Mouse (Mus musculus): ENCODE measurements around the gene Sash1. TPM values are rescaled to one million over a fixed set of nuclear protein-coding genes. Genes with fewer than 3 reads are reported as not detected.

Sash1 gene
- total and polyA plus RNA-seq, 3 experiments, result 0.09 to 0.59 (median 0.24) TPM

GRCm38 (mm10) chr10:8693561-8693960 is 192.3 kb downstream of the Sash1 start:
- Histone ChIP-seq H3K27me3 (replicated peaks) (no peaks in the 10 kb centered on the region), H3K4me1 (ENCODE audit: control insufficient read depth in 1 of 2, insufficient read depth in 2 of 2) (peaks cover 6 to 19% of the 10 kb centered on the region in 2 experiments; a peak in 3 of 4 replicates), H3K36me3 (replicated peaks in 1 of 2; ENCODE audit: control insufficient read depth in 1 of 2, insufficient read depth in 1 of 2, low read length in 1 of 2) (no peaks in the 10 kb centered on the region), H3K27ac (ENCODE audit: insufficient read depth, low read depth) (no peak overlapping the region), H3K9me3 (replicated peaks; ENCODE audit: low read length) (no peaks in the 10 kb centered on the region), H3K4me3 (replicated peaks in 1 of 3; ENCODE audit: low read depth in 2 of 3, low read length in 2 of 3, poor library complexity in 1 of 3) (no peak overlapping the region), H3K4me2 (ENCODE audit: insufficient read depth, low read depth, poor library complexity, severe bottlenecking) (no peak overlapping the region), H3K9ac (ENCODE audit: insufficient read depth, low read depth) (no peak overlapping the region), H3K79me2 (replicated peaks; ENCODE audit: control insufficient read depth, extremely low read depth, insufficient read depth, poor library complexity, severe bottlenecking) (no peaks in the 10 kb centered on the region)
- in situ Hi-C loops (cut with MboI; ENCODE audit: low pct_ligation_motif_present, low pct_unique_long_range_greater_than_20kb, low sequenced_read_pairs) (loop anchor here (25.0 kb wide), 1 partner anchor 456 kb away; no protein-coding TSS in a partner anchor), dilution Hi-C loops (cut with MboI; ENCODE audit: extremely low pct_ligation_motif_present, extremely low pct_unique_long_range_greater_than_20kb, low sequenced_read_pairs) (no loop called here)
- DNase-seq (ENCODE audit: extremely low read depth), result no peak
- TF ChIP-seq MAFK (IDR thresholded peaks at IDR 0.05; ENCODE audit: insufficient replicate concordance, low read length), result 0 out of 2 replicates have a peak, but pooled peaks have one; percentile 41
- TF ChIP-seq ELF1 (IDR thresholded peaks at IDR 0.05; ENCODE audit: low read depth, low read length), result no peak

DNA sequence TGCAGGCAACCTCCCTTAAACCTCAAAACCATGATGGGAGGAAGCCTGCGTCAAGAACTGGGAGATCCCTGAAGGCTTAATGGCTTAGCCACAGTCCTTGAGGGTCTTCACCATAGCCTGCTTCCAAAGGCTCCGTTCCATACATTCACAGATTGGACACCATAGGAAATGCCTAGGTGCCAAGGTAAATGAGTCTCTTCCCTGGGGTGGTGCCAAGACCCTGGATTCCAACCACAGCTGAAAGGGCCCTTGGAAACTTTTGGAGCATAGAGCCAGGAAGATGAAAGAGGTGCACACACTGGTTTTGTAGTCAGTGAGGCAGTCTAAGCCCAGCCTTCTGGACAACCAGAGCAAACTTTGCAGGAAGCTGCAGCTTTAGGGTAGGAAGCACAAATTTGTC is 193.3 kb downstream of the Sash1 start:
- H3K4me3 ChIP-seq (replicated peaks in 1 of 3; ENCODE audit: low read depth in 2 of 3, low read length in 2 of 3, poor library complexity in 1 of 3), result no peak overlapping the region
- H3K36me3 ChIP-seq (replicated peaks in 1 of 2; ENCODE audit: control insufficient read depth in 1 of 2, insufficient read depth in 1 of 2, low read length in 1 of 2), result no peaks in the 10 kb centered on the region
- no peaks in the 10 kb centered on the region for H3K27me3 ChIP-seq (replicated peaks)
- H3K4me1 ChIP-seq (ENCODE audit: control insufficient read depth in 1 of 2, insufficient read depth in 2 of 2), result peaks cover 6 to 19% of the 10 kb centered on the region in 2 experiments; a peak in 3 of 4 replicates
- TF ChIP-seq USF1 (IDR thresholded peaks at IDR 0.05; ENCODE audit: low read depth, low read length) (no peak), MAFK (IDR thresholded peaks at IDR 0.05; ENCODE audit: insufficient replicate concordance, low read length) (no peak), IRF4 (IDR thresholded peaks at IDR 0.05; ENCODE audit: low read depth, low read length) (no peak), HCFC1 (IDR thresholded peaks at IDR 0.05; ENCODE audit: low read depth, low read length) (no peak), USF2 (conservative IDR thresholded peaks at IDR 0.05; ENCODE audit: low read depth, low read length) (no peak), UBTF (IDR thresholded peaks at IDR 0.05; ENCODE audit: low read depth, low read length) (no peak), E2F4 (IDR thresholded peaks at IDR 0.05; ENCODE audit: insufficient replicate concordance, low read depth, low read length) (no peak), RAD21 (IDR thresholded peaks at IDR 0.05; ENCODE audit: low read depth, low read length) (no peak), PAX5 (IDR thresholded peaks at IDR 0.05; ENCODE audit: low read length) (no peak), MAX (IDR thresholded peaks at IDR 0.05; ENCODE audit: low read length) (no peak), JUND (conservative IDR thresholded peaks at IDR 0.05; ENCODE audit: low read depth, low read length) (no peak), MAZ (IDR thresholded peaks at IDR 0.05; ENCODE audit: low read depth, low read length) (no peak), BHLHE40 (IDR thresholded peaks at IDR 0.05; ENCODE audit: low read depth, low read length) (no peak), EP300 (IDR thresholded peaks at IDR 0.05; ENCODE audit: low read length) (no peak)
- in situ Hi-C loops (cut with MboI; ENCODE audit: low pct_ligation_motif_present, low pct_unique_long_range_greater_than_20kb, low sequenced_read_pairs), result loop anchor here (25.0 kb wide), 1 partner anchor 455 kb away; no protein-coding TSS in a partner anchor
- H3K4me2 ChIP-seq (ENCODE audit: insufficient read depth, low read depth, poor library complexity, severe bottlenecking), result no peak overlapping the region
- H3K9ac ChIP-seq (ENCODE audit: insufficient read depth, low read depth), result no peak overlapping the region
- H3K27ac ChIP-seq (ENCODE audit: insufficient read depth, low read depth), result no peak overlapping the region
- H3K9me3 ChIP-seq (replicated peaks; ENCODE audit: low read length), result no peaks in the 10 kb centered on the region
- dilution Hi-C loops (cut with MboI; ENCODE audit: extremely low pct_ligation_motif_present, extremely low pct_unique_long_range_greater_than_20kb, low sequenced_read_pairs), result no loop called here
- no peaks in the 10 kb centered on the region for H3K79me2 ChIP-seq (replicated peaks; ENCODE audit: control insufficient read depth, extremely low read depth, insufficient read depth, poor library complexity, severe bottlenecking)
- no peak for DNase-seq (ENCODE audit: extremely low read depth)

Data from CH12.LX (cell line).